Mouse (Mus musculus) CD4-positive, CD25-positive, alpha-beta regulatory T cell, adult 9 weeks (primary cell): Measurements from ENCODE around the gene Usp17lb. TPM values are rescaled to one million over a fixed set of nuclear protein-coding genes. Genes with fewer than 3 reads are reported as not detected.

Experiments
- polyA plus RNA-seq: library from polyadenylated mRNA; unstranded; fragments of 100-300 nt; shearing (Covaris generic); gene quantifications from one replicate; pipeline ENCODE4 v1.2.1, GENCODE M21; 2017

Gene Usp17lb
- not detected for polyA plus RNA-seq

DNA sequence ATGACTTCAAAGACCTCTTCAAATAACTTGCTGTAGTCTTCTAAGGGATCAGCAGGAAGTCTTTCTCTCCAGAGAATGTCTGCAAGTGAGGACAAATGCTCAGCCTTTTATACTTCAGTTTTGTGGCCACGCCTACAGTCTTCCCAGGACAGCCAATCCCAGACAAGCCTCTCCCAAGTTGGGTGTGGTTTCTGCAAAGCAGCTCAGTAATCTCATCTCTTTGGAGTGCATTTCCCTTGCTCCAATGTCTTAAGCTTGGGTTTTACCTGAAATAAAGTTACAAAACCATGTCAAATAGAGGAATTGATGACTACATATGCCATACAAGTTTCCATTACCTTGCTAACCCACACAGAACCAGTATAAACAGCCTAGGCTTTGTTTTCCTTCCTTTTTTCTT is at the start of gene Usp17lb:
Gene Usp17lb (minus strand): TSS at position 101 of the 400 bp plus-strand sequence.

GRCm38 (mm10) chr7:104877731-104878130 is 35.3 kb upstream of the Usp17lb start, which contains the start of gene Olfr665:
Olfr665 (plus strand) TSS chr7:104878031.

DNA sequence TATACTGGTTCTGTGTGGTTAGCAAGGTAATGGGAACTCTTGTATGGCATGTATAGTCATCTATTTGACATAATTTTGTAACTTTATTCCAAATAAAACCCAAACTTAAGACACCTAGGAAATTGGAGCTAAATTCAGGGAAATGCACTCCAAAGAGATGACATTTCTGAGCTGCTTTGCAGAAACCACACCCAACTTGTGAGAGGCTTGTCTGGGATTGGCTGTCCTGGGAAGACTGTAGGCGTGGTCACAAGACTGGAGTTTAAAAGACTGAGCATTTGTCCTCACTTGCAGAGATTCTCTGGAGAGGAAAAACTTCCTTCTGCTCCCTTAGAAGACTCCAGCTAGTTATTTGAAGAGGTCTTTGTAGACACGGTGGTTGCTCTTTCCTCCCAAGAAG is 14.3 kb upstream of the Usp17lb start, which contains the start of gene Usp17la:
Gene Usp17la (plus strand): TSS at position 301 of the 400 bp plus-strand sequence.

Other genes starting within 250 kb of the Usp17lb start
- not detected for gene Olfr655, start 240.8 kb downstream of the Usp17lb start, polyA plus RNA-seq
- not detected for gene Olfr656, start 228.6 kb downstream of the Usp17lb start, polyA plus RNA-seq
- gene Olfr657, start 217.8 kb downstream of the Usp17lb start, polyA plus RNA-seq, result not detected
- gene Olfr658, start 195.3 kb downstream of the Usp17lb start, polyA plus RNA-seq, result not detected
- not detected for gene Olfr659, start 175.8 kb downstream of the Usp17lb start, polyA plus RNA-seq
- gene Olfr661, start 156.1 kb downstream of the Usp17lb start, polyA plus RNA-seq, result not detected
- not detected for gene Usp17le, start 65.1 kb downstream of the Usp17lb start, polyA plus RNA-seq
- not detected for gene Usp17la, start 14.4 kb upstream of the Usp17lb start, polyA plus RNA-seq
- not detected for gene Olfr665, start 35.4 kb upstream of the Usp17lb start, polyA plus RNA-seq
- not detected for gene Olfr666, start 53.3 kb upstream of the Usp17lb start, polyA plus RNA-seq
- not detected for gene Olfr667, start 78.9 kb upstream of the Usp17lb start, polyA plus RNA-seq
- gene Olfr668, start 85.5 kb upstream of the Usp17lb start, polyA plus RNA-seq, result not detected
- gene Olfr669, start 91.6 kb upstream of the Usp17lb start, polyA plus RNA-seq, result not detected
- gene Olfr670, start 120.0 kb upstream of the Usp17lb start, polyA plus RNA-seq, result not detected
- not detected for gene Olfr671, start 136.5 kb upstream of the Usp17lb start, polyA plus RNA-seq
- gene Olfr672, start 159.4 kb upstream of the Usp17lb start, polyA plus RNA-seq, result not detected
- not detected for gene Olfr675, start 185.9 kb upstream of the Usp17lb start, polyA plus RNA-seq
- not detected for gene Olfr676, start 190.1 kb upstream of the Usp17lb start, polyA plus RNA-seq
- not detected for gene Olfr677, start 208.8 kb upstream of the Usp17lb start, polyA plus RNA-seq
- not detected for gene Olfr678, start 221.9 kb upstream of the Usp17lb start, polyA plus RNA-seq
- gene Olfr679, start 238.6 kb upstream of the Usp17lb start, polyA plus RNA-seq, result not detected